Mouse (Mus musculus) liver, postnatal 0 days (tissue): ENCODE measurements around the gene Mia3.

ENCODE experiments used
- CTCF ChIP-seq: sonication (generic); IDR thresholded peaks from 2 replicates; pipeline ENCODE4 v1.5.1; 2016; ENCODE audit warnings: antibody characterized with exemption, low read depth
- EP300 ChIP-seq: IDR thresholded peaks from 2 replicates; pipeline ENCODE4 v1.6.1; 2016; ENCODE audit warnings: antibody characterized with exemption, low read depth, mild to moderate bottlenecking

GRCm38 (mm10) chr1:183362301-183362700, 7.1 kb downstream of the Mia3 start:
- TF ChIP-seq EP300 (0 out of 2 replicates have a peak, but pooled peaks have one; percentile 35), CTCF (no peak)
